Mouse (Mus musculus) erythroid progenitor cell, adult 5-6 weeks (primary cell): ENCODE measurements around the gene Nrros. TPM values are rescaled to one million over a fixed set of nuclear protein-coding genes. Genes with fewer than 3 reads are reported as not detected.

Source experiments
- ATAC-seq: replicated peaks from 2 replicates; pipeline ENCODE4 v1.8.0; 2016; ENCODE audit warnings: moderate number of reproducible peaks, mild to moderate bottlenecking, moderate TSS enrichment, inconsistent platforms; ENCODE audit not compliant: poor library complexity, low FRiP score, severe bottlenecking
- total RNA-seq, 2 experiments: library from RNA; stranded (forward) in 1 of 2; stranded (reverse) in 1 of 2; fragments of 150-400 nt in 1 of 2; fragments of 186-747, 209-891 nt in 1 of 2; gene quantifications; 2 replicates each; pipeline versions ENCODE4 v1.2.3 to v1.2.4; 2015 to 2017; ENCODE audit warnings: low replicate concordance in 2 of 2

The Nrros gene
- 26.3 and 40.7 TPM in 2 replicates for total RNA-seq (2015; ENCODE audit: low replicate concordance)
- total RNA-seq (2017; ENCODE audit: low replicate concordance), result 8.7 and 11.8 TPM in 2 replicates

- ATAC-seq, result peak; percentile 74
These were observed at the start of gene Nrros for GRCm38 (mm10) chr16:32165281-32165821. Gene Nrros, minus strand, starts transcription at chr16:32165594.

- ATAC-seq, result no peak
These were observed 49.6 kb upstream of the Nrros start for GRCm38 (mm10) chr16:32214804-32215576.

GRCm38 (mm10) chr16:32214156-32214555 lies 48.8 kb upstream of the Nrros start:
- no peak for ATAC-seq

- ATAC-seq, result no peak
These were observed 39.5 kb upstream of the Nrros start for GRCm38 (mm10) chr16:32204902-32205301.

GRCm38 (mm10) chr16:32202681-32203080 lies 37.3 kb upstream of the Nrros start:
- ATAC-seq, result peak; percentile 79

GRCm38 (mm10) chr16:32201004-32201325 lies 35.6 kb upstream of the Nrros start:
- 0 out of 2 replicates have a peak, but pooled peaks have one; percentile 22 for ATAC-seq

- ATAC-seq, result peak; percentile 75
These were observed 35.0 kb upstream of the Nrros start for GRCm38 (mm10) chr16:32200256-32201003.

- ATAC-seq, result no peak
These were observed 24.6 kb upstream of the Nrros start for GRCm38 (mm10) chr16:32190011-32190441.

- ATAC-seq, result no peak
These were observed 23.7 kb upstream of the Nrros start for GRCm38 (mm10) chr16:32189109-32189508.

- ATAC-seq, result no peak
These were observed 20.7 kb upstream of the Nrros start for GRCm38 (mm10) chr16:32186056-32186455.

- ATAC-seq, result no peak
These were observed 14.0 kb upstream of the Nrros start, which contains the start of gene Bex6 for GRCm38 (mm10) chr16:32179333-32179901. Gene Bex6, plus strand, starts transcription at chr16:32179823.

- peak; percentile 59 for ATAC-seq
These were observed 11.7 kb upstream of the Nrros start for GRCm38 (mm10) chr16:32176896-32177686.

GRCm38 (mm10) chr16:32175029-32175428 lies 9.6 kb upstream of the Nrros start:
- ATAC-seq, result no peak

- no peak for ATAC-seq
These were observed 9.1 kb upstream of the Nrros start for GRCm38 (mm10) chr16:32174340-32175005.

GRCm38 (mm10) chr16:32173401-32173800 lies 8.0 kb upstream of the Nrros start:
- no peak for ATAC-seq

- no peak for ATAC-seq
These were observed 5.8 kb upstream of the Nrros start for GRCm38 (mm10) chr16:32171031-32171731.

- no peak for ATAC-seq
These were observed 2.6 kb upstream of the Nrros start for GRCm38 (mm10) chr16:32167819-32168545.
